Mouse (Mus musculus): ENCODE data around the gene Mxd4. TPM values are rescaled to one million over a fixed set of nuclear protein-coding genes. Genes with fewer than 3 reads are reported as not detected.

Gene Mxd4
- polyA plus RNA-seq, 1 experiment from 2014 or later = 31.0 TPM

GRCm38 (mm10) chr5:34167857-34168256, 19.7 kb downstream of the Mxd4 start:
- H3K4me1 ChIP-seq (ENCODE audit: control insufficient read depth, insufficient read depth, low read depth, low read length) = peaks cover 7% of the 10 kb centered on the region
- 82% methylated on average over 4 of the region's 4 CpGs for WGBS
- no peaks in the 10 kb centered on the region for H3K27me3 ChIP-seq (replicated peaks; ENCODE audit: control insufficient read depth, insufficient read depth, low read length)
- no peak overlapping the region for H3K9ac ChIP-seq (ENCODE audit: low read depth, low read length)
- H3K4me2 ChIP-seq (ENCODE audit: low read length) = no peak overlapping the region
- no peak for ATAC-seq
- H3K27ac ChIP-seq (ENCODE audit: low read depth, low read length) = no peak overlapping the region
- H3K9me3 ChIP-seq (ENCODE audit: control insufficient read depth, low read length) = no peaks in the 10 kb centered on the region
- no peak overlapping the region for H3K4me3 ChIP-seq (ENCODE audit: low read length)
- H3K36me3 ChIP-seq (ENCODE audit: control insufficient read depth, insufficient read depth, low read length) = no peaks in the 10 kb centered on the region

- 85% methylated on average over 4 of the region's 4 CpGs for WGBS
- no peaks in the 10 kb centered on the region for H3K9me3 ChIP-seq (ENCODE audit: control insufficient read depth, low read length)
- ATAC-seq = no peak
Measured at GRCm38 (mm10) chr5:34165793-34166192, 21.7 kb downstream of the Mxd4 start.

GRCm38 (mm10) chr5:34148476-34148875, 39.0 kb downstream of the Mxd4 start:
- Histone ChIP-seq H3K27me3 (replicated peaks; ENCODE audit: control insufficient read depth, insufficient read depth, low read length) (no peaks in the 10 kb centered on the region), H3K4me1 (ENCODE audit: control insufficient read depth, insufficient read depth, low read depth, low read length) (no peaks in the 10 kb centered on the region), H3K9ac (ENCODE audit: low read depth, low read length) (no peak overlapping the region), H3K4me3 (ENCODE audit: low read length) (no peak overlapping the region), H3K27ac (ENCODE audit: low read depth, low read length) (no peak overlapping the region), H3K9me3 (ENCODE audit: control insufficient read depth, low read length) (no peaks in the 10 kb centered on the region), H3K36me3 (ENCODE audit: control insufficient read depth, insufficient read depth, low read length) (no peaks in the 10 kb centered on the region), H3K4me2 (ENCODE audit: low read length) (no peak overlapping the region)
- no peak for ATAC-seq

More at GRCm38 (mm10) chr5:34165793-34166192, 21.7 kb downstream of the Mxd4 start:
- Histone ChIP-seq H3K4me2 (ENCODE audit: low read length) (no peak overlapping the region; the same call in 1 of the 2 replicates), H3K4me1 (ENCODE audit: control insufficient read depth, insufficient read depth, low read depth, low read length) (peaks cover 7% of the 10 kb centered on the region), H3K27me3 (replicated peaks; ENCODE audit: control insufficient read depth, insufficient read depth, low read length) (no peaks in the 10 kb centered on the region), H3K4me3 (ENCODE audit: low read length) (no peak overlapping the region), H3K36me3 (ENCODE audit: control insufficient read depth, insufficient read depth, low read length) (no peaks in the 10 kb centered on the region), H3K9ac (ENCODE audit: low read depth, low read length) (no peak overlapping the region), H3K27ac (ENCODE audit: low read depth, low read length) (no peak overlapping the region)

GRCm38 (mm10) chr5:34147554-34147953, 40.0 kb downstream of the Mxd4 start:
- Histone ChIP-seq H3K9ac (ENCODE audit: low read depth, low read length) (no peak overlapping the region), H3K27ac (ENCODE audit: low read depth, low read length) (no peak overlapping the region), H3K27me3 (replicated peaks; ENCODE audit: control insufficient read depth, insufficient read depth, low read length) (no peaks in the 10 kb centered on the region), H3K4me2 (ENCODE audit: low read length) (no peak overlapping the region), H3K9me3 (ENCODE audit: control insufficient read depth, low read length) (no peaks in the 10 kb centered on the region), H3K4me3 (ENCODE audit: low read length) (no peak overlapping the region), H3K4me1 (ENCODE audit: control insufficient read depth, insufficient read depth, low read depth, low read length) (no peaks in the 10 kb centered on the region), H3K36me3 (ENCODE audit: control insufficient read depth, insufficient read depth, low read length) (no peaks in the 10 kb centered on the region)
- no peak for ATAC-seq
- 94% methylated on average over 3 of the region's 3 CpGs for WGBS

- H3K9ac ChIP-seq (ENCODE audit: low read depth, low read length) = no peak overlapping the region
- H3K27me3 ChIP-seq (replicated peaks; ENCODE audit: control insufficient read depth, insufficient read depth, low read length) = no peaks in the 10 kb centered on the region
- no peak for ATAC-seq
- H3K9me3 ChIP-seq (ENCODE audit: control insufficient read depth, low read length) = no peaks in the 10 kb centered on the region
- H3K4me3 ChIP-seq (ENCODE audit: low read length) = no peak overlapping the region
- H3K27ac ChIP-seq (ENCODE audit: low read depth, low read length) = no peak overlapping the region
- H3K4me1 ChIP-seq (ENCODE audit: control insufficient read depth, insufficient read depth, low read depth, low read length) = no peaks in the 10 kb centered on the region
- no peaks in the 10 kb centered on the region for H3K36me3 ChIP-seq (ENCODE audit: control insufficient read depth, insufficient read depth, low read length)
- H3K4me2 ChIP-seq (ENCODE audit: low read length) = no peak overlapping the region
- WGBS = 7% methylated on average over 1 of the region's 1 CpGs
Measured at GRCm38 (mm10) chr5:34139751-34140150, 47.8 kb downstream of the Mxd4 start.

- Histone ChIP-seq H3K36me3 (ENCODE audit: control insufficient read depth, insufficient read depth, low read length) (no peaks in the 10 kb centered on the region), H3K9me3 (ENCODE audit: control insufficient read depth, low read length) (no peaks in the 10 kb centered on the region), H3K4me2 (ENCODE audit: low read length) (no peak overlapping the region), H3K27me3 (replicated peaks; ENCODE audit: control insufficient read depth, insufficient read depth, low read length) (no peaks in the 10 kb centered on the region), H3K9ac (ENCODE audit: low read depth, low read length) (no peak overlapping the region), H3K27ac (ENCODE audit: low read depth, low read length) (no peak overlapping the region), H3K4me1 (ENCODE audit: control insufficient read depth, insufficient read depth, low read depth, low read length) (no peaks in the 10 kb centered on the region), H3K4me3 (ENCODE audit: low read length) (no peak overlapping the region)
- no peak for ATAC-seq
- 85% methylated on average over 2 of the region's 2 CpGs for whole genome bisulfite sequencing
Measured at GRCm38 (mm10) chr5:34132731-34133130, 54.8 kb downstream of the Mxd4 start.

GRCm38 (mm10) chr5:34124131-34124530, 63.4 kb downstream of the Mxd4 start:
- Histone ChIP-seq H3K4me2 (ENCODE audit: low read length) (no peak overlapping the region), H3K36me3 (ENCODE audit: control insufficient read depth, insufficient read depth, low read length) (no peaks in the 10 kb centered on the region), H3K9me3 (ENCODE audit: control insufficient read depth, low read length) (no peaks in the 10 kb centered on the region), H3K27me3 (replicated peaks; ENCODE audit: control insufficient read depth, insufficient read depth, low read length) (no peaks in the 10 kb centered on the region), H3K4me3 (ENCODE audit: low read length) (no peak overlapping the region), H3K9ac (ENCODE audit: low read depth, low read length) (no peak overlapping the region), H3K4me1 (ENCODE audit: control insufficient read depth, insufficient read depth, low read depth, low read length) (no peaks in the 10 kb centered on the region), H3K27ac (ENCODE audit: low read depth, low read length) (no peak overlapping the region)
- 27% methylated on average over 1 of the region's 1 CpGs for WGBS
- ATAC-seq = no peak

Other genes starting within 250 kb of the Mxd4 start
- 555 and 649 TPM in 2 replicates for gene Gm1673, start 204.3 kb downstream of the Mxd4 start, polyA plus RNA-seq (2015; fragmentation: Nextera tagmentation; extraction: Ambion mirVana)
- 5.1 and 5.5 TPM in 2 replicates for gene Nat8l, start 191.7 kb downstream of the Mxd4 start, polyA plus RNA-seq (2015; fragmentation: Nextera tagmentation; extraction: Ambion mirVana)
- 0.20 and 0.52 TPM in 2 replicates for gene Poln, start 18.3 kb downstream of the Mxd4 start, polyA plus RNA-seq (2015; fragmentation: Nextera tagmentation; extraction: Ambion mirVana)
- gene Haus3, start 18.2 kb downstream of the Mxd4 start, polyA plus RNA-seq (2015; fragmentation: Nextera tagmentation; extraction: Ambion mirVana) = 13.8 and 14.2 TPM in 2 replicates
- gene Zfyve28, start 100.7 kb upstream of the Mxd4 start, polyA plus RNA-seq (2015; fragmentation: Nextera tagmentation; extraction: Ambion mirVana) = 4.6 and 5.2 TPM in 2 replicates
- 0.19 TPM in 1 of 2 replicates, not detected in the other for gene Cfap99, start 100.9 kb upstream of the Mxd4 start, polyA plus RNA-seq (2015; fragmentation: Nextera tagmentation; extraction: Ambion mirVana)
- 132 and 139 TPM in 2 replicates for gene Rnf4, start 148.6 kb upstream of the Mxd4 start, polyA plus RNA-seq (2015; fragmentation: Nextera tagmentation; extraction: Ambion mirVana)
- gene Fam193a, start 182.2 kb upstream of the Mxd4 start, polyA plus RNA-seq (2015; fragmentation: Nextera tagmentation; extraction: Ambion mirVana) = 13.4 and 14.8 TPM in 2 replicates

All from hindbrain, embryonic 16.5 days (tissue).